Mouse (Mus musculus) stomach, postnatal 0 days (tissue): ENCODE results near the gene Tm9sf1. TPM values are rescaled to one million over a fixed set of nuclear protein-coding genes. Genes with fewer than 3 reads are reported as not detected.

Experiments
- ATAC-seq: fragments of 200-750 bp; cut with Nextera tagmentation; 2 replicates; pipeline ENCODE4 v1.8.0; 2017; ENCODE audit not compliant: low FRiP score, low TSS enrichment
- DNase-seq: peaks from one replicate; pipeline ENCODE4 v3.0.0-alpha.2; 2016; ENCODE audit warnings: low spot score
- H3K27ac ChIP-seq: fragments of 300-500 bp; sonication (generic); replicated peaks from 2 replicates; pipeline ENCODE4 v1.5.1; 2014; ENCODE audit warnings: mild to moderate bottlenecking, control low read depth
- H3K27me3 ChIP-seq: fragments of 300-500 bp; sonication (generic); 2 replicates; pipeline ENCODE4 v1.6.1; 2014; ENCODE audit warnings: low read length; ENCODE audit not compliant: control insufficient read depth, insufficient read depth
- H3K36me3 ChIP-seq: fragments of 300-500 bp; sonication (generic); 2 replicates; pipeline ENCODE4 v1.6.1; 2014; ENCODE audit warnings: low read length, mixed read lengths; ENCODE audit not compliant: control insufficient read depth, insufficient read depth
- H3K4me1 ChIP-seq: fragments of 300-500 bp; sonication (generic); replicated peaks from 2 replicates; pipeline ENCODE4 v1.6.1; 2014; ENCODE audit warnings: antibody characterized with exemption; ENCODE audit not compliant: control insufficient read depth, insufficient read depth
- H3K4me2 ChIP-seq: fragments of 300-500 bp; sonication (generic); replicated peaks from 2 replicates; pipeline ENCODE4 v1.6.1; 2014; ENCODE audit warnings: low read depth, mild to moderate bottlenecking, control low read depth, moderate library complexity
- H3K4me3 ChIP-seq: fragments of 300-500 bp; sonication (generic); 2 replicates; pipeline ENCODE4 v1.5.1; 2014; ENCODE audit warnings: low read depth, low read length, control low read depth
- H3K9ac ChIP-seq: fragments of 300-500 bp; sonication (generic); 2 replicates; pipeline ENCODE4 v1.6.1; 2014; ENCODE audit warnings: mild to moderate bottlenecking, low read length, control low read depth, mixed read lengths
- H3K9me3 ChIP-seq: fragments of 300-500 bp; sonication (generic); 2 replicates; pipeline ENCODE4 v1.6.1; 2016; ENCODE audit warnings: low read length; ENCODE audit not compliant: control insufficient read depth
- CTCF ChIP-seq: IDR thresholded peaks from 2 replicates; pipeline ENCODE4 v1.5.1; 2016; ENCODE audit warnings: antibody characterized with exemption, low read depth, mild to moderate bottlenecking, moderate library complexity
- EP300 ChIP-seq: optimal IDR thresholded peaks from 2 replicates; pipeline ENCODE3; 2016; ENCODE audit warnings: antibody characterized with exemption
- WGBS: fragments of 180-500 bp; shearing (Covaris S2); extraction: QIAGEN DNeasy Blood & Tissue Kit; methylation state at CpG from one replicate; pipeline ENCODE4 v1.1.7; 2014; 5-methylcytosine and 5-hydroxymethylcytosine counted together
- polyA plus RNA-seq: library from polyadenylated mRNA; unstranded; fragments of >200 nt; fragmentation: Nextera tagmentation; extraction: Ambion mirVana; gene quantifications from 2 replicates; pipeline ENCODE4 v1.2.1, GENCODE M21; 2015

Tm9sf1 gene
- polyA plus RNA-seq, 1 experiment from 2014 or later = 75.6 TPM

GRCm38 (mm10) chr14:55641291-55641690 is 2.3 kb downstream of the Tm9sf1 start:
- Histone ChIP-seq H3K4me3 (no peak overlapping the region), H3K9me3 (no peaks in the 10 kb centered on the region), H3K27me3 (no peaks in the 10 kb centered on the region), H3K9ac (no peak overlapping the region), H3K27ac (no peak overlapping the region), H3K4me1 (no peaks in the 10 kb centered on the region; the same call in none of the 2 replicates), H3K4me2 (no peak overlapping the region), H3K36me3 (peaks cover 10% of the 10 kb centered on the region)
- no peak for DNase-seq
- ATAC-seq = no peak
- TF ChIP-seq CTCF (no peak), EP300 (no peak)
- WGBS = 94% methylated on average over 13 of the region's 13 CpGs

GRCm38 (mm10) chr14:55640816-55641215 is 2.8 kb downstream of the Tm9sf1 start:
- TF ChIP-seq EP300 (no peak), CTCF (no peak)
- Histone ChIP-seq H3K4me3 (no peak overlapping the region), H3K4me1 (no peaks in the 10 kb centered on the region; the same call in none of the 2 replicates), H3K9ac (no peak overlapping the region), H3K4me2 (no peak overlapping the region), H3K9me3 (no peaks in the 10 kb centered on the region), H3K27me3 (no peaks in the 10 kb centered on the region), H3K36me3 (peaks cover 10% of the 10 kb centered on the region), H3K27ac (no peak overlapping the region)
- WGBS = 96% methylated on average over 14 of the region's 14 CpGs
- DNase-seq (no peak), ATAC-seq (no peak)

- no peaks in the 10 kb centered on the region for H3K9me3 ChIP-seq
Measured at GRCm38 (mm10) chr14:55637795-55638194, 5.8 kb downstream of the Tm9sf1 start, which contains the start of gene Gm49378. Gm49378 (minus strand) TSS chr14:55637895.

GRCm38 (mm10) chr14:55635523-55636007 is 8.0 kb downstream of the Tm9sf1 start, which contains the start of gene Ipo4:
Ipo4 (minus strand) TSS chr14:55635957.
- peak within 1 kb of the TSS; percentile 65 for H3K4me3 ChIP-seq
- no peaks in the 10 kb centered on the region for H3K9me3 ChIP-seq
- peak within 1 kb of the TSS; percentile 71 for H3K27ac ChIP-seq
- H3K9ac ChIP-seq = peak within 1 kb of the TSS; percentile 74
- 2% methylated on average over 33 of the region's 33 CpGs for WGBS
- no peak for TF ChIP-seq CTCF
- no peak for TF ChIP-seq EP300
- H3K36me3 ChIP-seq = peaks cover 24% of the 10 kb centered on the region
- peak; percentile 92 for DNase-seq
- no peaks in the 10 kb centered on the region for H3K27me3 ChIP-seq
- ATAC-seq = peak; percentile 88
- H3K4me2 ChIP-seq = peak within 1 kb of the TSS; percentile 97
- no peaks in the 10 kb centered on the region for H3K4me1 ChIP-seq

More at GRCm38 (mm10) chr14:55637795-55638194, 5.8 kb downstream of the Tm9sf1 start, which contains the start of gene Gm49378:
- 92% methylated on average over 9 of the region's 9 CpGs for WGBS
- H3K36me3 ChIP-seq = peaks cover 13% of the 10 kb centered on the region
- DNase-seq (no peak), ATAC-seq (no peak)
- no peaks in the 10 kb centered on the region; the same call in 1 of the 2 replicates for H3K4me1 ChIP-seq
- TF ChIP-seq CTCF = no peak
- TF ChIP-seq EP300 = no peak
- H3K27me3 ChIP-seq = no peaks in the 10 kb centered on the region
- H3K4me3 ChIP-seq = no peak within 1 kb of the TSS
- no peak within 1 kb of the TSS for H3K9ac ChIP-seq
- H3K27ac ChIP-seq = no peak within 1 kb of the TSS
- H3K4me2 ChIP-seq = no peak within 1 kb of the TSS

GRCm38 (mm10) chr14:55634874-55635522 is 8.6 kb downstream of the Tm9sf1 start:
- TF ChIP-seq CTCF (no peak), EP300 (no peak)
- H3K27ac ChIP-seq = peak overlapping the region; percentile 71

GRCm38 (mm10) chr14:55629312-55629711 is 14.3 kb downstream of the Tm9sf1 start:
- Histone ChIP-seq H3K27ac (no peak overlapping the region), H3K4me3 (no peak overlapping the region), H3K4me2 (no peak overlapping the region), H3K9ac (no peak overlapping the region), H3K9me3 (no peaks in the 10 kb centered on the region), H3K4me1 (no peaks in the 10 kb centered on the region), H3K27me3 (no peaks in the 10 kb centered on the region), H3K36me3 (peaks cover 46% of the 10 kb centered on the region)
- TF ChIP-seq EP300 = no peak
- peak; percentile 82 for TF ChIP-seq CTCF
- DNase-seq (peak; percentile 60), ATAC-seq (peak; percentile 18; the same call in 1 of the 2 replicates)
- 42% methylated on average over 5 of the region's 5 CpGs for WGBS

More at GRCm38 (mm10) chr14:55634874-55635522, 8.6 kb downstream of the Tm9sf1 start:
- DNase-seq = no peak
- Histone ChIP-seq H3K36me3 (peaks cover 30% of the 10 kb centered on the region), H3K9ac (peak overlapping the region; percentile 74), H3K4me1 (no peaks in the 10 kb centered on the region), H3K4me3 (peak overlapping the region; percentile 65), H3K4me2 (peak overlapping the region; percentile 97), H3K9me3 (no peaks in the 10 kb centered on the region), H3K27me3 (no peaks in the 10 kb centered on the region)
- WGBS = 3% methylated on average over 21 of the region's 23 CpGs
- ATAC-seq = no peak; the same call in none of the 2 replicates
